Mouse (Mus musculus): Measurements from ENCODE around the gene Atf5. TPM values are rescaled to one million over a fixed set of nuclear protein-coding genes. Genes with fewer than 3 reads are reported as not detected.
A peak's percentile ranks its signal among the peaks of the same experiment; 100 is the strongest.

Gene Atf5
- polyA plus RNA-seq, 1 experiment from 2014 or later = 4.0 TPM

GRCm38 (mm10) chr7:44828706-44829105 is 12.2 kb upstream of the Atf5 start:
- Histone ChIP-seq H3K27ac (replicated peaks) (no peak overlapping the region), H3K4me2 (no peak overlapping the region), H3K4me1 (replicated peaks) (peaks cover 7% of the 10 kb centered on the region; the same call in 1 of the 2 replicates), H3K4me3 (no peak overlapping the region), H3K9me3 (no peaks in the 10 kb centered on the region), H3K9ac (no peak overlapping the region), H3K36me3 (peaks cover 34% of the 10 kb centered on the region), H3K27me3 (no peaks in the 10 kb centered on the region)
- whole genome bisulfite sequencing = 88% methylated on average over 5 of the region's 5 CpGs
- ATAC-seq (ENCODE audit: low FRiP score, low read depth) = no peak

GRCm38 (mm10) chr7:44826771-44827170 is 10.3 kb upstream of the Atf5 start:
- Histone ChIP-seq H3K4me1 (replicated peaks) (peaks cover 14% of the 10 kb centered on the region; the same call in 1 of the 2 replicates), H3K9ac (no peak overlapping the region), H3K27me3 (no peaks in the 10 kb centered on the region), H3K4me3 (no peak overlapping the region), H3K27ac (replicated peaks) (no peak overlapping the region), H3K36me3 (peaks cover 30% of the 10 kb centered on the region), H3K4me2 (no peak overlapping the region), H3K9me3 (no peaks in the 10 kb centered on the region)
- WGBS = 94% methylated on average over 3 of the region's 3 CpGs
- ATAC-seq (ENCODE audit: low FRiP score, low read depth) = no peak

- 22% methylated on average over 3 of the region's 3 CpGs for WGBS
- peak; percentile 68 for ATAC-seq (ENCODE audit: low FRiP score, low read depth)
- Histone ChIP-seq H3K9me3 (no peaks in the 10 kb centered on the region), H3K27me3 (no peaks in the 10 kb centered on the region), H3K4me3 (no peak overlapping the region), H3K4me2 (no peak overlapping the region), H3K36me3 (peaks cover 12% of the 10 kb centered on the region), H3K27ac (replicated peaks) (no peak overlapping the region), H3K4me1 (replicated peaks) (peaks cover 23% of the 10 kb centered on the region), H3K9ac (no peak overlapping the region)
Observed at GRCm38 (mm10) chr7:44824872-44825271, 8.4 kb upstream of the Atf5 start.

- Histone ChIP-seq H3K36me3 (no peaks in the 10 kb centered on the region), H3K27ac (replicated peaks) (no peak overlapping the region), H3K4me1 (replicated peaks) (peaks cover 37% of the 10 kb centered on the region), H3K4me2 (no peak overlapping the region), H3K9me3 (no peaks in the 10 kb centered on the region), H3K27me3 (no peaks in the 10 kb centered on the region), H3K4me3 (no peak overlapping the region), H3K9ac (no peak overlapping the region)
- WGBS = 39% methylated on average over 7 of the region's 7 CpGs
- ATAC-seq (ENCODE audit: low FRiP score, low read depth) = no peak
Observed at GRCm38 (mm10) chr7:44823409-44823808, 7.0 kb upstream of the Atf5 start.

GRCm38 (mm10) chr7:44821666-44822448 is 5.4 kb upstream of the Atf5 start:
- Histone ChIP-seq H3K27ac (replicated peaks) (no peak overlapping the region), H3K9me3 (no peaks in the 10 kb centered on the region), H3K4me2 (no peak overlapping the region), H3K9ac (no peak overlapping the region), H3K36me3 (no peaks in the 10 kb centered on the region), H3K4me1 (replicated peaks) (peaks cover 52% of the 10 kb centered on the region), H3K4me3 (no peak overlapping the region), H3K27me3 (no peaks in the 10 kb centered on the region)
- WGBS = 87% methylated on average over 7 of the region's 7 CpGs
- no peak for ATAC-seq (ENCODE audit: low FRiP score, low read depth)

GRCm38 (mm10) chr7:44820525-44820924 is 4.1 kb upstream of the Atf5 start:
- peaks cover 52% of the 10 kb centered on the region for H3K4me1 ChIP-seq (replicated peaks)
- no peaks in the 10 kb centered on the region for H3K27me3 ChIP-seq
- ATAC-seq (ENCODE audit: low FRiP score, low read depth) = no peak
- no peaks in the 10 kb centered on the region for H3K9me3 ChIP-seq
- H3K9ac ChIP-seq = no peak overlapping the region
- H3K4me2 ChIP-seq = no peak overlapping the region
- no peaks in the 10 kb centered on the region for H3K36me3 ChIP-seq
- WGBS = 92% methylated on average over 3 of the region's 3 CpGs
- no peak overlapping the region for H3K27ac ChIP-seq (replicated peaks)
- H3K4me3 ChIP-seq = no peak overlapping the region

- Histone ChIP-seq H3K36me3 (no peaks in the 10 kb centered on the region), H3K9ac (no peak overlapping the region), H3K27ac (replicated peaks) (no peak overlapping the region), H3K9me3 (no peaks in the 10 kb centered on the region), H3K4me1 (replicated peaks) (peaks cover 58% of the 10 kb centered on the region), H3K4me3 (no peak overlapping the region), H3K4me2 (no peak overlapping the region), H3K27me3 (no peaks in the 10 kb centered on the region)
- 78% methylated on average over 5 of the region's 5 CpGs for WGBS
- no peak for ATAC-seq (ENCODE audit: low FRiP score, low read depth)
Observed at GRCm38 (mm10) chr7:44819863-44820262, 3.4 kb upstream of the Atf5 start.

- Histone ChIP-seq H3K4me3 (no peak overlapping the region), H3K36me3 (no peaks in the 10 kb centered on the region), H3K4me2 (peak overlapping the region; percentile 61), H3K27ac (replicated peaks) (no peak overlapping the region), H3K9ac (no peak overlapping the region), H3K9me3 (no peaks in the 10 kb centered on the region), H3K27me3 (no peaks in the 10 kb centered on the region), H3K4me1 (replicated peaks) (peaks cover 56% of the 10 kb centered on the region)
- no peak for ATAC-seq (ENCODE audit: low FRiP score, low read depth)
- 96% methylated on average over 2 of the region's 2 CpGs for WGBS
Observed at GRCm38 (mm10) chr7:44819391-44819790, 2.9 kb upstream of the Atf5 start.

GRCm38 (mm10) chr7:44818751-44819235 is 2.3 kb upstream of the Atf5 start:
- peak overlapping the region; percentile 22 for H3K9ac ChIP-seq
- no peaks in the 10 kb centered on the region for H3K27me3 ChIP-seq
- H3K36me3 ChIP-seq = no peaks in the 10 kb centered on the region
- H3K9me3 ChIP-seq = no peaks in the 10 kb centered on the region
- 0 out of 2 replicates have a peak overlapping the region, but pooled peaks have one; percentile 22 for H3K27ac ChIP-seq (replicated peaks)
- 35% methylated on average over 6 of the region's 6 CpGs for WGBS
- peaks cover 53% of the 10 kb centered on the region for H3K4me1 ChIP-seq (replicated peaks)
- ATAC-seq (ENCODE audit: low FRiP score, low read depth) = no peak
- H3K4me3 ChIP-seq = peak overlapping the region; percentile 78
- H3K4me2 ChIP-seq = peak overlapping the region; percentile 61

GRCm38 (mm10) chr7:44818164-44818563 is 1.7 kb upstream of the Atf5 start:
- Histone ChIP-seq H3K9ac (no peak overlapping the region; the same call in 1 of the 2 replicates), H3K4me2 (peak overlapping the region; percentile 61), H3K4me3 (peak overlapping the region; percentile 78; the same call in 1 of the 2 replicates), H3K36me3 (no peaks in the 10 kb centered on the region), H3K27ac (replicated peaks) (0 out of 2 replicates have a peak overlapping the region, but pooled peaks have one; percentile 22), H3K27me3 (no peaks in the 10 kb centered on the region), H3K4me1 (replicated peaks) (peaks cover 51% of the 10 kb centered on the region), H3K9me3 (no peaks in the 10 kb centered on the region)
- ATAC-seq (ENCODE audit: low FRiP score, low read depth) = no peak
- WGBS = 15% methylated on average over 2 of the region's 2 CpGs

GRCm38 (mm10) chr7:44817441-44817840 is 983 bp upstream of the Atf5 start:
- no peaks in the 10 kb centered on the region for H3K9me3 ChIP-seq
- no peaks in the 10 kb centered on the region for H3K36me3 ChIP-seq
- peak overlapping the region; percentile 32; the same call in 1 of the 2 replicates for H3K27ac ChIP-seq (replicated peaks)
- H3K4me1 ChIP-seq (replicated peaks) = peaks cover 47% of the 10 kb centered on the region
- peak overlapping the region; percentile 78 for H3K4me3 ChIP-seq
- H3K27me3 ChIP-seq = no peaks in the 10 kb centered on the region
- no peak for ATAC-seq (ENCODE audit: low FRiP score, low read depth)
- H3K9ac ChIP-seq = peak overlapping the region; percentile 68
- peak overlapping the region; percentile 61 for H3K4me2 ChIP-seq
- 26% methylated on average over 3 of the region's 3 CpGs for WGBS

- 0% methylated on average over 61 of the region's 62 CpGs for WGBS
- Histone ChIP-seq H3K9me3 (no peaks in the 10 kb centered on the region), H3K4me1 (replicated peaks) (peaks cover 44% of the 10 kb centered on the region), H3K4me3 (peak within 1 kb of the TSS; percentile 78), H3K27me3 (no peaks in the 10 kb centered on the region), H3K9ac (peak within 1 kb of the TSS; percentile 68), H3K4me2 (peak within 1 kb of the TSS; percentile 61), H3K27ac (replicated peaks) (peak within 1 kb of the TSS; percentile 90), H3K36me3 (no peaks in the 10 kb centered on the region)
- ATAC-seq (ENCODE audit: low FRiP score, low read depth) = peak; percentile 94
Observed at GRCm38 (mm10) chr7:44815721-44816469, 563 bp downstream of the Atf5 start, which contains the start of the genes Nup62 and Il4i1. Gene Nup62 (plus strand): TSS chr7:44816088. Gene Il4i1 (plus strand): TSS chr7:44816387.

Measured in hindbrain, embryonic 15.5 days (tissue).